Mouse (Mus musculus) cerebral cortex, adult 2 months (tissue): ENCODE data around the gene Slc12a1.

Experiments used
- WGBS: fragments of 180-500 bp; shearing (Covaris S2); methylation state at CpG from one replicate; pipeline ENCODE4 v1.1.7; 2018; 5-methylcytosine and 5-hydroxymethylcytosine counted together

Slc12a1 gene

GRCm38 (mm10) chr2:125211831-125212510 lies 59.7 kb downstream of the Slc12a1 start:
- WGBS, result 71% methylated on average over 10 of the region's 10 CpGs

GRCm38 (mm10) chr2:125214592-125214991 lies 62.3 kb downstream of the Slc12a1 start:
- 2% methylated on average over 3 of the region's 3 CpGs for WGBS

GRCm38 (mm10) chr2:125217286-125217685 lies 65.0 kb downstream of the Slc12a1 start:
- WGBS, result 75% methylated on average over 6 of the region's 6 CpGs

GRCm38 (mm10) chr2:125218566-125218965 lies 66.3 kb downstream of the Slc12a1 start:
- WGBS, result 98% methylated on average over 1 of the region's 1 CpGs

GRCm38 (mm10) chr2:125219268-125219667 lies 67.0 kb downstream of the Slc12a1 start:
- WGBS, result 84% methylated on average over 3 of the region's 3 CpGs

GRCm38 (mm10) chr2:125221673-125222072 lies 69.4 kb downstream of the Slc12a1 start:
- WGBS, result 95% methylated on average over 1 of the region's 1 CpGs

GRCm38 (mm10) chr2:125228472-125229409 lies 76.4 kb downstream of the Slc12a1 start:
- WGBS, result 92% methylated on average over 11 of the region's 11 CpGs

GRCm38 (mm10) chr2:125232183-125232582 lies 79.9 kb downstream of the Slc12a1 start:
- 89% methylated on average over 4 of the region's 4 CpGs for WGBS

GRCm38 (mm10) chr2:125233537-125233936 lies 81.2 kb downstream of the Slc12a1 start:
- 89% methylated on average over 2 of the region's 2 CpGs for WGBS

- 72% methylated on average over 2 of the region's 2 CpGs for WGBS
Measured at GRCm38 (mm10) chr2:125234049-125234448, 81.7 kb downstream of the Slc12a1 start.

- 91% methylated on average over 3 of the region's 3 CpGs for WGBS
Measured at GRCm38 (mm10) chr2:125245545-125246285, 93.4 kb downstream of the Slc12a1 start.

- WGBS, result 10% methylated on average over 9 of the region's 9 CpGs
Measured at GRCm38 (mm10) chr2:125246669-125247068, 94.4 kb downstream of the Slc12a1 start.

GRCm38 (mm10) chr2:125247108-125247961 lies 95.0 kb downstream of the Slc12a1 start, which contains the start of gene Dut:
Gene Dut, plus strand, starts transcription at chr2:125247190.
- under 1% methylated on average over 96 of the region's 96 CpGs for whole genome bisulfite sequencing

- WGBS, result 2% methylated on average over 9 of the region's 9 CpGs
Measured at GRCm38 (mm10) chr2:125247962-125248235, 95.6 kb downstream of the Slc12a1 start.

- WGBS, result 20% methylated on average over 8 of the region's 8 CpGs
Measured at GRCm38 (mm10) chr2:125248256-125248655, 96.0 kb downstream of the Slc12a1 start.

- WGBS, result 85% methylated on average over 4 of the region's 4 CpGs
Measured at GRCm38 (mm10) chr2:125249339-125249738, 97.0 kb downstream of the Slc12a1 start.

GRCm38 (mm10) chr2:125249874-125250273 lies 97.6 kb downstream of the Slc12a1 start:
- 77% methylated on average over 4 of the region's 4 CpGs for WGBS

- WGBS, result 90% methylated on average over 4 of the region's 4 CpGs
Measured at GRCm38 (mm10) chr2:125251781-125252180, 99.5 kb downstream of the Slc12a1 start.

- WGBS, result 54% methylated on average over 2 of the region's 2 CpGs
Measured at GRCm38 (mm10) chr2:125252275-125252674, 100.0 kb downstream of the Slc12a1 start.

GRCm38 (mm10) chr2:125253699-125254098 lies 101.4 kb downstream of the Slc12a1 start:
- 96% methylated on average over 6 of the region's 6 CpGs for WGBS

- WGBS, result 91% methylated on average over 3 of the region's 3 CpGs
Measured at GRCm38 (mm10) chr2:125254630-125255029, 102.3 kb downstream of the Slc12a1 start.
